Mouse (Mus musculus): Measurements from ENCODE around the gene Babam2. TPM values are rescaled to one million over a fixed set of nuclear protein-coding genes. Genes with fewer than 3 reads are reported as not detected.
"Not testable (repeated sequence)": the region's sequence is repeated elsewhere in the genome, so short reads cannot be mapped to it uniquely, and the experiment has no call there.

Gene Babam2
- polyA plus RNA-seq, 1 experiment from 2014 or later, result 42.9 TPM

- H3K9ac ChIP-seq (ENCODE audit: low read depth, low read length), result no peak overlapping the region
- no peak for ATAC-seq (replicated peaks; ENCODE audit: insufficient number of reproducible peaks, low FRiP score, low TSS enrichment)
- no peaks in the 10 kb centered on the region for H3K36me3 ChIP-seq (ENCODE audit: control insufficient read depth, insufficient read depth, low read length)
- WGBS (ENCODE audit: insufficient replicate concordance), result 82% methylated on average over 6 of the region's 6 CpGs
- 0 out of 2 replicates have a peak, but pooled peaks cover 2% of the 10 kb centered on the region for H3K9me3 ChIP-seq (replicated peaks; ENCODE audit: control insufficient read depth, low read length)
- no peaks in the 10 kb centered on the region for H3K4me1 ChIP-seq (ENCODE audit: control insufficient read depth, insufficient read depth, low read length)
- H3K4me2 ChIP-seq, result no peak overlapping the region
- no peak overlapping the region for H3K4me3 ChIP-seq (ENCODE audit: low read depth, low read length)
- no peaks in the 10 kb centered on the region for H3K27me3 ChIP-seq (ENCODE audit: control insufficient read depth, insufficient read depth, low read length)
- H3K27ac ChIP-seq (ENCODE audit: low read depth, low read length), result no peak overlapping the region
Measured at GRCm38 (mm10) chr5:31774976-31775375, 77.5 kb downstream of the Babam2 start.

DNA sequence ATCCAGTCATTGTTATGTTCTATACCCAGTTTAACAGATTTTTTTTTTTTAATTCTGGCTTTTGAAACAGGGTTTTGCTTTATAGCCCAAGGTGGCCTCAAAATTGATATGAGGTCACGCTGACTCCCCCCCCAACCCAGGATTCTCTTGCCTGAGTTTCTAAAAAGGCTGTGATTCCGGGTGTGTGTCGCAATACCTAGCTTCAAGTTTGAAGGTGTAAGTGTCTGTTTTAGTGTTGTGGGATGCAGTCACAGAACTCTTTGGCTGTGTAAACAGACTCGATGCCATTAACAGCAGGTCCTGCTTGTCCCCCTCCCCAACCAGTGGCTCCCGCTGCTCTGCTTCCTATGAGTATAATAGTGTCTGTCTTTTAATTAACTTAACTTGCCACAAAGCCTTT lies 84.1 kb downstream of the Babam2 start:
- Histone ChIP-seq H3K36me3 (ENCODE audit: control insufficient read depth, insufficient read depth, low read length) (no peaks in the 10 kb centered on the region), H3K4me2 (no peak overlapping the region), H3K4me1 (ENCODE audit: control insufficient read depth, insufficient read depth, low read length) (peaks cover 4% of the 10 kb centered on the region), H3K9ac (ENCODE audit: low read depth, low read length) (no peak overlapping the region), H3K27ac (ENCODE audit: low read depth, low read length) (no peak overlapping the region), H3K4me3 (ENCODE audit: low read depth, low read length) (no peak overlapping the region), H3K27me3 (ENCODE audit: control insufficient read depth, insufficient read depth, low read length) (no peaks in the 10 kb centered on the region), H3K9me3 (replicated peaks; ENCODE audit: control insufficient read depth, low read length) (no peaks in the 10 kb centered on the region)
- WGBS (ENCODE audit: insufficient replicate concordance), result 84% methylated on average over 5 of the region's 5 CpGs
- ATAC-seq (replicated peaks; ENCODE audit: insufficient number of reproducible peaks, low FRiP score, low TSS enrichment), result no peak

DNA sequence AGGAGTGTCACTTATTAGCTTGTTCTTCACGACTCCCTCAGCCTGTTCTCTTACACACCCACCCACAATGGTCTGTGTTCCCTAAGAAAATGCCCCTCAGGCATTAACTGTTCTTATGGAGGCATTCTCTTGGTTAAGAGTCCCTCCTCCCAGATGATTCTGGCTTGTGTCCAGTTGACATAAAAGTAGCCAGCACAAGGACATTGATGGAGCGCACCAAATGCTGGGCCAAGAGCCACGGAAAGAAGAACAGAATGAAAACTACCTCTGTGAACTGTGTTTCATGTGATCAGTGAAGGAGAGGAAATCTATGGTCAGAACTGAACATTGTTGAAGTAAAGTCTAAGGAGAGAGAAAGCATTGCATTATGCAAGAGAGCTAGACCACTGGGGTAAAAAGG lies 89.7 kb downstream of the Babam2 start:
- WGBS (ENCODE audit: insufficient replicate concordance), result 81% methylated on average over 3 of the region's 3 CpGs
- H3K9me3 ChIP-seq (replicated peaks; ENCODE audit: control insufficient read depth, low read length), result no peaks in the 10 kb centered on the region
- no peak overlapping the region for H3K4me3 ChIP-seq (ENCODE audit: low read depth, low read length)
- no peaks in the 10 kb centered on the region for H3K36me3 ChIP-seq (ENCODE audit: control insufficient read depth, insufficient read depth, low read length)
- no peaks in the 10 kb centered on the region for H3K27me3 ChIP-seq (ENCODE audit: control insufficient read depth, insufficient read depth, low read length)
- H3K4me2 ChIP-seq, result no peak overlapping the region
- no peak for ATAC-seq (replicated peaks; ENCODE audit: insufficient number of reproducible peaks, low FRiP score, low TSS enrichment)
- peaks cover 4% of the 10 kb centered on the region for H3K4me1 ChIP-seq (ENCODE audit: control insufficient read depth, insufficient read depth, low read length)
- no peak overlapping the region for H3K27ac ChIP-seq (ENCODE audit: low read depth, low read length)
- no peak overlapping the region for H3K9ac ChIP-seq (ENCODE audit: low read depth, low read length)

DNA sequence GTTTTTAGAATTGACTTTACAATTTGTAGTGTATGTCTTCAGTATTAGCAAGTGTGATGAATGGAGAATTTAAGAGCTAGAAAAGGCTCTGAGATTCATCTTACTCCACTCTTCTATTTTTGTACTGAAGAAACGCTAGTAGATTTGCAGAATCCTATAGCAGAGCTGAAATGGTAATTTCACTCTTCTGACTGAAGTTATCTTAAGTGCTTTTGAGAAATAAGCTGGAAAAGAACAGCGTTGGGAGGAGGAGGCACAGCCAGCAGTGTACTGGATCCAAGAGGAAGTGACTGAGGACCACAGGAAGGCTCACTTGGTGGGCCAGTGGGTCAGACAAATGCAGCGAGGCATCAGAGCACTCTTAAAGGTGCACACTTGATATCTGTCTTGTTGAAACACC lies 90.1 kb downstream of the Babam2 start:
- H3K4me1 ChIP-seq (ENCODE audit: control insufficient read depth, insufficient read depth, low read length), result peaks cover 4% of the 10 kb centered on the region
- WGBS (ENCODE audit: insufficient replicate concordance), result 55% methylated on average over 3 of the region's 3 CpGs
- no peak overlapping the region for H3K4me2 ChIP-seq
- H3K27me3 ChIP-seq (ENCODE audit: control insufficient read depth, insufficient read depth, low read length), result no peaks in the 10 kb centered on the region
- H3K9ac ChIP-seq (ENCODE audit: low read depth, low read length), result no peak overlapping the region
- no peaks in the 10 kb centered on the region for H3K36me3 ChIP-seq (ENCODE audit: control insufficient read depth, insufficient read depth, low read length)
- H3K9me3 ChIP-seq (replicated peaks; ENCODE audit: control insufficient read depth, low read length), result no peaks in the 10 kb centered on the region
- no peak overlapping the region for H3K27ac ChIP-seq (ENCODE audit: low read depth, low read length)
- no peak for ATAC-seq (replicated peaks; ENCODE audit: insufficient number of reproducible peaks, low FRiP score, low TSS enrichment)
- H3K4me3 ChIP-seq (ENCODE audit: low read depth, low read length), result no peak overlapping the region

DNA sequence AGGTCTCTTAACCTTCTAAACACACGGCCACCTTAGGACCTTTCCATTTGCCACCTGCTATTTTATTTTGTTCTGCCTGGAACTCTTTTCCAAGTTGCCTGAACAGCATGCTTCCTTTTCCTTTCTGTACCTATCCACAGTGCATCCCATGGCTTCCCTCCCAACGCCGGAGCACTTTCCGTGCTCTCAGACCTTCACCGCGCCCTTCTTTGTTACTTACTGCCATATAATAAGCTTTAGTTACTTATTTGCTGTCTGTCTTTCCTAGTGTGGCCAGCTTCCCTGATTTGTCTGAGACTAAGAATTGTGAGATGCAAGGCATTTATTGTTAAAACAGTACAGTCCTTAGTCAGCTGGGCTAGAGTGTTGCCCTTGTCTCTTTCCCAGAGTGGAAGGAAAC lies 94.9 kb downstream of the Babam2 start:
- Histone ChIP-seq H3K27me3 (ENCODE audit: control insufficient read depth, insufficient read depth, low read length) (no peaks in the 10 kb centered on the region), H3K4me1 (ENCODE audit: control insufficient read depth, insufficient read depth, low read length) (peaks cover 18% of the 10 kb centered on the region), H3K4me3 (ENCODE audit: low read depth, low read length) (no peak overlapping the region), H3K27ac (ENCODE audit: low read depth, low read length) (no peak overlapping the region), H3K9ac (ENCODE audit: low read depth, low read length) (no peak overlapping the region), H3K9me3 (replicated peaks; ENCODE audit: control insufficient read depth, low read length) (no peaks in the 10 kb centered on the region), H3K36me3 (ENCODE audit: control insufficient read depth, insufficient read depth, low read length) (no peaks in the 10 kb centered on the region), H3K4me2 (no peak overlapping the region)
- no peak for ATAC-seq (replicated peaks; ENCODE audit: insufficient number of reproducible peaks, low FRiP score, low TSS enrichment)
- WGBS (ENCODE audit: insufficient replicate concordance), result 83% methylated on average over 6 of the region's 6 CpGs

DNA sequence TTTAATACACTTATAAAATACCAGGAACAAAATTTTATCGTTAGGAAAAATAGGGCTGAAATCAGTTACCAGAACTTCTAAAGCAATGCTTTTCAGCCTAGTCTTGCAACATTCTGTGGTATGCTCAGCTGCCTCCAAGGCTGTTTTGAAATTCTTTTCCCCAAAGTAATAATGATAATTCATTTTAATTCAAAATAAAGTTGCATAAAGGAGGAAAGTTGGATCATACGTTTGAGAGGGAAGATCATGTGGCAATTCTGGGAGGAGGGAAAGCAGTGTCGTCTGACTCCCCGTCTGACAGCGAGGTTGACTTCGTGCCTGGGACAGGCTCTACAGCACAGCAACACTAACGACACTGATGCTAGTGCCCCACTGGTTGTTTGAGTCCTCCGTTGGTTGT lies 95.4 kb downstream of the Babam2 start:
- H3K27me3 ChIP-seq (ENCODE audit: control insufficient read depth, insufficient read depth, low read length), result no peaks in the 10 kb centered on the region
- no peak overlapping the region for H3K4me3 ChIP-seq (ENCODE audit: low read depth, low read length)
- no peak overlapping the region for H3K4me2 ChIP-seq
- H3K27ac ChIP-seq (ENCODE audit: low read depth, low read length), result no peak overlapping the region
- WGBS (ENCODE audit: insufficient replicate concordance), result 71% methylated on average over 8 of the region's 8 CpGs
- H3K9ac ChIP-seq (ENCODE audit: low read depth, low read length), result no peak overlapping the region
- H3K9me3 ChIP-seq (replicated peaks; ENCODE audit: control insufficient read depth, low read length), result no peaks in the 10 kb centered on the region
- H3K4me1 ChIP-seq (ENCODE audit: control insufficient read depth, insufficient read depth, low read length), result peaks cover 18% of the 10 kb centered on the region
- no peaks in the 10 kb centered on the region for H3K36me3 ChIP-seq (ENCODE audit: control insufficient read depth, insufficient read depth, low read length)
- no peak for ATAC-seq (replicated peaks; ENCODE audit: insufficient number of reproducible peaks, low FRiP score, low TSS enrichment)

DNA sequence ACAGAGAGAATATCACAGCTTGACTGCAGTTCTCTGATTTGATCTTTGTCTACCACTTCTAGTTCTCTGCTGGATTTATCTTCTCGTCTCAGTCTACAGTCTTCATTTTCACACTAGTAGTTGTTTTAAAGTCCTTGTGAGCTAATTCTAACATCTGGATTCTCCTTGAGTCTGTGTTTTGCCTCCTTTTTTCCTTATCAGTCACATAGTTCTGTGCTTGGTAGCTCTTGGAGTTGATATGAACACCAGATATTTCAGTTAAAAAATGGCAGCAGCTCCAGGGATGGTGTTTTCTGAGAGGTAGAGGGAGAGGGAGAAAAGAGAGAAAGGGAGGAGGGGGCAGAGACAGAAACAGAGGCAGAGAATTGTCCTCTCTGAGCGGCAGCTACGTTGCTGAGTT lies 97.9 kb downstream of the Babam2 start:
- Histone ChIP-seq H3K9me3 (replicated peaks; ENCODE audit: control insufficient read depth, low read length) (no peaks in the 10 kb centered on the region), H3K4me1 (ENCODE audit: control insufficient read depth, insufficient read depth, low read length) (peaks cover 18% of the 10 kb centered on the region), H3K27ac (ENCODE audit: low read depth, low read length) (no peak overlapping the region), H3K27me3 (ENCODE audit: control insufficient read depth, insufficient read depth, low read length) (no peaks in the 10 kb centered on the region), H3K4me2 (no peak overlapping the region), H3K9ac (ENCODE audit: low read depth, low read length) (no peak overlapping the region), H3K4me3 (ENCODE audit: low read depth, low read length) (no peak overlapping the region), H3K36me3 (ENCODE audit: control insufficient read depth, insufficient read depth, low read length) (no peaks in the 10 kb centered on the region)
- WGBS (ENCODE audit: insufficient replicate concordance), result 57% methylated on average over 3 of the region's 3 CpGs
- no peak for ATAC-seq (replicated peaks; ENCODE audit: insufficient number of reproducible peaks, low FRiP score, low TSS enrichment)

- no peak overlapping the region for H3K27ac ChIP-seq (ENCODE audit: low read depth, low read length)
- no peak overlapping the region for H3K4me3 ChIP-seq (ENCODE audit: low read depth, low read length)
- H3K4me2 ChIP-seq, result no peak overlapping the region
- ATAC-seq (replicated peaks; ENCODE audit: insufficient number of reproducible peaks, low FRiP score, low TSS enrichment), result no peak
- peaks cover 18% of the 10 kb centered on the region for H3K4me1 ChIP-seq (ENCODE audit: control insufficient read depth, insufficient read depth, low read length)
- no peaks in the 10 kb centered on the region for H3K36me3 ChIP-seq (ENCODE audit: control insufficient read depth, insufficient read depth, low read length)
- H3K9ac ChIP-seq (ENCODE audit: low read depth, low read length), result no peak overlapping the region
- H3K9me3 ChIP-seq (replicated peaks; ENCODE audit: control insufficient read depth, low read length), result no peaks in the 10 kb centered on the region
- no peaks in the 10 kb centered on the region for H3K27me3 ChIP-seq (ENCODE audit: control insufficient read depth, insufficient read depth, low read length)
Measured at GRCm38 (mm10) chr5:31796979-31797378, 99.5 kb downstream of the Babam2 start.

- not testable (repeated sequence) for H3K36me3 ChIP-seq (ENCODE audit: control insufficient read depth, insufficient read depth, low read length); H3K4me2 ChIP-seq; H3K27me3 ChIP-seq (ENCODE audit: control insufficient read depth, insufficient read depth, low read length); H3K9ac ChIP-seq (ENCODE audit: low read depth, low read length); H3K27ac ChIP-seq (ENCODE audit: low read depth, low read length); H3K4me3 ChIP-seq (ENCODE audit: low read depth, low read length); H3K4me1 ChIP-seq (ENCODE audit: control insufficient read depth, insufficient read depth, low read length); H3K9me3 ChIP-seq (replicated peaks; ENCODE audit: control insufficient read depth, low read length); ATAC-seq (replicated peaks; ENCODE audit: insufficient number of reproducible peaks, low FRiP score, low TSS enrichment)
- 81% methylated on average over 8 of the region's 8 CpGs for WGBS (ENCODE audit: insufficient replicate concordance)
Measured at GRCm38 (mm10) chr5:31804211-31804610, 106.7 kb downstream of the Babam2 start.
